Mouse (Mus musculus) heart, postnatal 0 days (tissue): ENCODE results near the gene Frmd6. TPM values are rescaled to one million over a fixed set of nuclear protein-coding genes. Genes with fewer than 3 reads are reported as not detected.

ENCODE experiments used
- ATAC-seq: fragments of 200-750 bp; cut with Nextera tagmentation; 2 replicates; pipeline ENCODE4 v1.8.0; 2017; ENCODE audit warnings: low read depth, moderate number of reproducible peaks, moderate library complexity; ENCODE audit not compliant: insufficient read depth
- DNase-seq: peaks from one replicate; pipeline ENCODE4 v3.0.0-alpha.2; 2016; ENCODE audit warnings: low spot score
- H3K27ac ChIP-seq: fragments of 300-500 bp; sonication (generic); 2 replicates; pipeline ENCODE4 v1.5.1; 2014; ENCODE audit warnings: low read depth, mild to moderate bottlenecking
- H3K27me3 ChIP-seq: fragments of 300-500 bp; sonication (generic); 2 replicates; pipeline ENCODE4 v1.6.1; 2014; ENCODE audit warnings: low read length, mixed read lengths; ENCODE audit not compliant: control insufficient read depth, insufficient read depth
- H3K36me3 ChIP-seq: fragments of 300-500 bp; sonication (generic); replicated peaks from 2 replicates; pipeline ENCODE4 v1.6.1; 2014; ENCODE audit warnings: low read length, mixed read lengths; ENCODE audit not compliant: control insufficient read depth, insufficient read depth
- H3K4me1 ChIP-seq: fragments of 300-500 bp; sonication (generic); 2 replicates; pipeline ENCODE4 v1.6.1; 2014; ENCODE audit warnings: antibody characterized with exemption; ENCODE audit not compliant: control insufficient read depth, insufficient read depth
- H3K4me2 ChIP-seq: fragments of 300-500 bp; sonication (generic); 2 replicates; pipeline ENCODE4 v1.6.1; 2014; ENCODE audit warnings: low read depth, mild to moderate bottlenecking, low read length, moderate library complexity
- H3K4me3 ChIP-seq: fragments of 300-500 bp; sonication (generic); 2 replicates; pipeline ENCODE4 v1.5.1; 2014; ENCODE audit warnings: low read depth, low read length
- H3K9ac ChIP-seq: fragments of 300-500 bp; sonication (generic); replicated peaks from 2 replicates; pipeline ENCODE4 v1.6.1; 2014; ENCODE audit warnings: low read depth, low read length, mixed read lengths
- H3K9me3 ChIP-seq: fragments of 300-500 bp; sonication (generic); replicated peaks from 2 replicates; pipeline ENCODE4 v1.6.1; 2016; ENCODE audit warnings: low read length; ENCODE audit not compliant: control insufficient read depth
- CTCF ChIP-seq: IDR thresholded peaks from 2 replicates; pipeline ENCODE4 v1.5.1; 2016; ENCODE audit warnings: antibody characterized with exemption, control low read depth, low read depth
- EP300 ChIP-seq: IDR thresholded peaks from 2 replicates; pipeline ENCODE4 v1.6.1; 2016; ENCODE audit warnings: antibody characterized with exemption, low read depth
- WGBS: fragments of 180-500 bp; shearing (Covaris S2); extraction: QIAGEN DNeasy Blood & Tissue Kit; methylation state at CpG from one replicate; pipeline ENCODE4 v1.1.7; 2014; 5-methylcytosine and 5-hydroxymethylcytosine counted together
- polyA plus RNA-seq: library from polyadenylated mRNA; unstranded; fragments of >200 nt; fragmentation: Nextera tagmentation; extraction: Ambion mirVana; gene quantifications from 2 replicates; pipeline ENCODE4 v1.2.1, GENCODE M21; 2015
- total RNA-seq: library from RNA; depleted of rRNA; stranded (reverse); fragments of >200 nt; gene quantifications from 2 replicates; pipeline ENCODE4 v1.2.3, GENCODE M21; 2014; ENCODE audit warnings: low replicate concordance

Gene Frmd6
- total and polyA plus RNA-seq, 2 experiments from 2014 or later = 17.4 to 29.2 TPM

DNA sequence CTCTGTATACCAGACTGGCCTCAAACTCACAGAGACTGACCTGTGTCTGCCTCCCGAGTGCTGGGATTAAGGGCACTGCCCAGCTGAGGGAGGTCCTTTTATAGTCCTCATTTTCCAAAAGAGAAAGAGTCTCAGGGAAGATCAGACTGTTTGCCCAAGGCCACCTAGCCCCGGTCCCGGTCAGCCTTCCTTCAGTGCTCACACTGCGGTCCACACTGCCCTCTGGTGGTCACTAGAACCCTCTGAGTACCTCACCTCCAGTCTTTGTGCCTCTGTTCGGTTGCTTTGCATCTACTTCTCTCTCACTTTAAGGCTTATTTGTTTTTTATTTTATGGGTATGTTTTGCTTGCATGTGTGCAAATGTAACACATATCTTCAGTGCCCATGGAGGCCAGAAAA, 85.7 kb downstream of the Frmd6 start:
- Histone ChIP-seq H3K27me3 (0 out of 2 replicates have a peak, but pooled peaks cover 3% of the 10 kb centered on the region), H3K36me3 (no peaks in the 10 kb centered on the region), H3K4me3 (no peak overlapping the region), H3K9me3 (0 out of 2 replicates have a peak, but pooled peaks cover 5% of the 10 kb centered on the region), H3K27ac (no peak overlapping the region), H3K9ac (no peak overlapping the region), H3K4me2 (no peak overlapping the region), H3K4me1 (no peaks in the 10 kb centered on the region)
- ATAC-seq (peak; percentile 67), DNase-seq (peak; percentile 75)
- WGBS = 7% methylated on average over 5 of the region's 5 CpGs
- TF ChIP-seq CTCF (peak; percentile 95), EP300 (no peak)

DNA sequence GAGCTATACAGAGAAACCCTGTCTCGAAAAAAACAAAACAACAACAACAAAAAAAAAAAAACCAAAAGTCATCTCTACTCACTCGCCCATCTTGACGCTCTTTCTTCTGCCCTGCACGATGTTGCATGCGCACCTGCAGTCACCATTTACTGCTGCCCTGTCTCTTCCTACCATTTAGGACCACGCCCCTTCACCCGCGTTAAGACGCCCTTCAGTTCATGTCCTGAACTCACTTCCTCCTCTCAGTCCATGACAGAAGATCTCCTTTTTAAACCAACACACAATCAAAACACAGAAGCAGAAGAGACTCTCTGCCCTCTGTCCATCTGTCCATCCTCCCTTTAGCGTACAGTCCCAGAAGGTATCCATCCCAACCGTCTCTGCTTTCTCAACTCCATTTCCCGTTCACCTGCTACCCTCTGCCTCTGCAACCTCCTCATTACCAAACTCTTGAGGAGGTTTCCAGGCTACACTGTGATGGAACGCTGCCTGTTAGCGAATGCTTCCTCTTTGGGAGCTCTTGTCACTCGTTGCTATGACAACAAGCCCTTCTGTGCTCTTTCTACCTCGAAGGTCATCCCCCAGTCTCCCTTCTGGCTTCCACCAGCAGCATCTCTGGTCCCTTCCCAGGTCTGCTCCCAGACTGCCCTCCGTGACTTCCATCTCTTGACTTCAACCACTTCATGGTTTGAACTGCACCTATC, 86.5 kb downstream of the Frmd6 start:
- H3K27ac ChIP-seq = no peak overlapping the region
- no peaks in the 10 kb centered on the region for H3K36me3 ChIP-seq
- H3K4me3 ChIP-seq = no peak overlapping the region
- H3K9ac ChIP-seq = no peak overlapping the region
- TF ChIP-seq EP300 = no peak
- no peak for TF ChIP-seq CTCF
- WGBS = 67% methylated on average over 17 of the region's 17 CpGs
- H3K4me1 ChIP-seq = no peaks in the 10 kb centered on the region
- H3K9me3 ChIP-seq = no peaks in the 10 kb centered on the region
- H3K4me2 ChIP-seq = no peak overlapping the region
- 0 out of 2 replicates have a peak, but pooled peaks cover 3% of the 10 kb centered on the region for H3K27me3 ChIP-seq
- DNase-seq (no peak), ATAC-seq (no peak)

DNA sequence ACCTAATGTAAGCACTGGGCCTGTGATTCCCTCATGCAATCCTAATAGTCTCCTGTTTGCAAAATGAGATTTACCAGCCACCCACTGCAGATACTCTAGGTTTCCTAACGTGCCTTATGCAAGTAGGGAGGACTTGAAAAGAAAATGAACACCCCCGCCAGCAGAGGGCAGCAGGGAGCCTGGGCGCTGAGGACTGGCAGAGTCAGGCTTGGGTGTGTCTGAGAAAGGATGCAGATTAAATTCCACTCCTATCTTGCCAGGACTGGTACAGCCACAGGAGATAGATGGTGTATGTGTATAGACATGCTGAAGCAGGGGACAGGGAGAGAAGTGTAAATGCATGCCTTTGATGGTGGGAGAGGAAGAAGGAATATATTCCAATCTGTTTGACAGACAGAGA, 88.1 kb downstream of the Frmd6 start:
- Histone ChIP-seq H3K9me3 (no peaks in the 10 kb centered on the region), H3K9ac (no peak overlapping the region), H3K4me1 (no peaks in the 10 kb centered on the region), H3K4me3 (no peak overlapping the region), H3K27me3 (0 out of 2 replicates have a peak, but pooled peaks cover 3% of the 10 kb centered on the region), H3K36me3 (no peaks in the 10 kb centered on the region), H3K4me2 (no peak overlapping the region), H3K27ac (no peak overlapping the region)
- whole genome bisulfite sequencing = 35% methylated on average over 3 of the region's 3 CpGs
- DNase-seq (no peak), ATAC-seq (no peak)
- TF ChIP-seq EP300 = no peak
- TF ChIP-seq CTCF = peak; percentile 60

DNA sequence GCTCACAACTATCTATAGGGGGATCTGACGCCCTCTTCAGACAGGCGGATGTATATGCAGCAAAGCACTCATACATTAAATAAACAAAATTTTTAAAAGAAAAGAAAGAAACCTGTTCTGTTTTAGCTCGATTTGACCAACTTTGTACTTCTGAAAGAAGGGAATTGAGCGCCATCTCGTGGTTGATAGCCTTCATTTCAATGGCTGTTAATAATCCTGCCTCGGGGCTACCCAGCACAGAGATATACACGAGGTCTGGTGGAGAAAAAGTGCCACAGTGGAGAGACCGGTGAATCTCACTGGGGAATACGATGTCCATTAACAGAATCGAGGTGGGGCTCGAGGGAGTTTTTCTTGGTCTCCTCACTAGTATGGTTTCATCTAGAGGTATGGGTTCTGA, 89.1 kb downstream of the Frmd6 start:
- Histone ChIP-seq H3K9ac (no peak overlapping the region), H3K4me2 (no peak overlapping the region), H3K27ac (no peak overlapping the region), H3K9me3 (no peaks in the 10 kb centered on the region), H3K4me1 (no peaks in the 10 kb centered on the region), H3K4me3 (no peak overlapping the region), H3K27me3 (0 out of 2 replicates have a peak, but pooled peaks cover 3% of the 10 kb centered on the region), H3K36me3 (no peaks in the 10 kb centered on the region)
- ATAC-seq = no peak
- peak; percentile 38 for DNase-seq
- WGBS = 47% methylated on average over 11 of the region's 11 CpGs
- TF ChIP-seq EP300 (no peak), CTCF (peak; percentile 62)

DNA sequence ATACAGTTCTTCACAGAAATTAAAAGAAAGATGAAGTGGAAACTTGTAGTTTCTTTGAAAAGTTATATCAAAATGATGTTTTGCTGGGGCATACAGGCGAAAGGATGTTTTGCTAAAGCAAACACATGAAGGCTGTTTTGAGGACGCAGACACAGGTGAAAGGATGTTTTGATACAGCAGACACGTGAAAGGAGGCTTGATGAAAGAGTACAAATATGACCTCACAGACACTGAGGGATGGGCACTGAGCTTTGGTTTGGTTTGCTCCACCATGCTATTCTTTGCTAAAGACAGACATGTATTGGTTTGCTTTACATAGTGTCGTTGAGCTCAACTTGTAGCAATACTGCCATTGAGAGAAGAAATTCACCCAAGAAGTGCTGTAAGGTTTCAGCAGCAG, 104.5 kb downstream of the Frmd6 start:
- WGBS = 75% methylated on average over 4 of the region's 4 CpGs
- H3K27ac ChIP-seq = no peak overlapping the region
- H3K4me1 ChIP-seq = no peaks in the 10 kb centered on the region
- no peaks in the 10 kb centered on the region for H3K27me3 ChIP-seq
- no peak for DNase-seq
- no peak overlapping the region for H3K4me2 ChIP-seq
- H3K9me3 ChIP-seq = no peaks in the 10 kb centered on the region
- H3K36me3 ChIP-seq = no peaks in the 10 kb centered on the region
- TF ChIP-seq EP300 (no peak), CTCF (no peak)
- H3K9ac ChIP-seq = no peak overlapping the region
- no peak overlapping the region for H3K4me3 ChIP-seq
- ATAC-seq = no peak
